Mouse (Mus musculus): ENCODE data around the gene Scml4. TPM values are rescaled to one million over a fixed set of nuclear protein-coding genes. Genes with fewer than 3 reads are reported as not detected.

Scml4 gene
- polyA plus RNA-seq, 1 experiment from 2014 or later = 0.16 TPM

- Histone ChIP-seq H3K4me1 (peaks cover 49% of the 10 kb centered on the region), H3K36me3 (no peaks in the 10 kb centered on the region), H3K27ac (peak overlapping the region; percentile 6; the same call in 1 of the 2 replicates), H3K4me3 (no peak overlapping the region), H3K9me3 (replicated peaks) (no peaks in the 10 kb centered on the region), H3K27me3 (ENCODE audit: low read depth, poor library complexity, severe bottlenecking) (peaks cover 23% of the 10 kb centered on the region)
- peak; percentile 51 for DNase-seq (ENCODE audit: low spot score)
- 19% methylated on average over 13 of the region's 13 CpGs for WGBS
These were observed 135.3 kb downstream of the Scml4 start for GRCm38 (mm10) chr10:42995484-42995895.

- Histone ChIP-seq H3K4me3 (no peak overlapping the region), H3K27me3 (ENCODE audit: low read depth, poor library complexity, severe bottlenecking) (peaks cover 13% of the 10 kb centered on the region; the same call in 1 of the 2 replicates), H3K9me3 (replicated peaks) (no peaks in the 10 kb centered on the region), H3K36me3 (no peaks in the 10 kb centered on the region), H3K4me1 (peaks cover 56% of the 10 kb centered on the region), H3K27ac (no peak overlapping the region)
- 76% methylated on average over 2 of the region's 2 CpGs for WGBS
- no peak for DNase-seq (ENCODE audit: low spot score)
These were observed 137.1 kb downstream of the Scml4 start for GRCm38 (mm10) chr10:42997278-42997677.

GRCm38 (mm10) chr10:42999324-42999723 lies 139.2 kb downstream of the Scml4 start:
- no peak for DNase-seq (ENCODE audit: low spot score)
- H3K27me3 ChIP-seq (ENCODE audit: low read depth, poor library complexity, severe bottlenecking) = peaks cover under 1% of the 10 kb centered on the region; the same call in 1 of the 2 replicates
- WGBS = 95% methylated on average over 10 of the region's 10 CpGs

GRCm38 (mm10) chr10:43001433-43001832 lies 141.3 kb downstream of the Scml4 start:
- Histone ChIP-seq H3K27ac (peak overlapping the region; percentile 88), H3K27me3 (ENCODE audit: low read depth, poor library complexity, severe bottlenecking) (no peaks in the 10 kb centered on the region), H3K36me3 (peaks cover 7% of the 10 kb centered on the region; the same call in 1 of the 2 replicates), H3K4me1 (peaks cover 45% of the 10 kb centered on the region), H3K9me3 (replicated peaks) (no peaks in the 10 kb centered on the region), H3K4me3 (no peak overlapping the region)
- DNase-seq (ENCODE audit: low spot score) = no peak
- 77% methylated on average over 3 of the region's 3 CpGs for WGBS

More at GRCm38 (mm10) chr10:42999324-42999723, 139.2 kb downstream of the Scml4 start:
- Histone ChIP-seq H3K4me3 (no peak overlapping the region), H3K4me1 (peaks cover 60% of the 10 kb centered on the region), H3K9me3 (replicated peaks) (no peaks in the 10 kb centered on the region), H3K27ac (no peak overlapping the region), H3K36me3 (peaks cover 4% of the 10 kb centered on the region; the same call in 1 of the 2 replicates)

GRCm38 (mm10) chr10:43002066-43002678 lies 142.0 kb downstream of the Scml4 start:
- Histone ChIP-seq H3K36me3 (peaks cover 7% of the 10 kb centered on the region; the same call in 1 of the 2 replicates), H3K27ac (peak overlapping the region; percentile 88), H3K4me3 (peak overlapping the region; percentile 55), H3K9me3 (replicated peaks) (no peaks in the 10 kb centered on the region), H3K4me1 (peaks cover 41% of the 10 kb centered on the region), H3K27me3 (ENCODE audit: low read depth, poor library complexity, severe bottlenecking) (no peaks in the 10 kb centered on the region)
- DNase-seq (ENCODE audit: low spot score) = peak; percentile 50
- 9% methylated on average over 13 of the region's 13 CpGs for WGBS

- peak; percentile 49 for DNase-seq (ENCODE audit: low spot score)
- 5% methylated on average over 25 of the region's 25 CpGs for WGBS
- H3K4me1 ChIP-seq = peaks cover 41% of the 10 kb centered on the region
- no peaks in the 10 kb centered on the region for H3K27me3 ChIP-seq (ENCODE audit: low read depth, poor library complexity, severe bottlenecking)
- H3K36me3 ChIP-seq = peaks cover 7% of the 10 kb centered on the region; the same call in 1 of the 2 replicates
- peak overlapping the region; percentile 55 for H3K4me3 ChIP-seq
- peak overlapping the region; percentile 88 for H3K27ac ChIP-seq
- no peaks in the 10 kb centered on the region for H3K9me3 ChIP-seq (replicated peaks)
These were observed 142.7 kb downstream of the Scml4 start for GRCm38 (mm10) chr10:43002721-43003465.

- Histone ChIP-seq H3K27ac (peak overlapping the region; percentile 88), H3K36me3 (peaks cover 7% of the 10 kb centered on the region; the same call in 1 of the 2 replicates), H3K4me1 (peaks cover 41% of the 10 kb centered on the region), H3K4me3 (peak overlapping the region; percentile 55), H3K27me3 (ENCODE audit: low read depth, poor library complexity, severe bottlenecking) (no peaks in the 10 kb centered on the region), H3K9me3 (replicated peaks) (no peaks in the 10 kb centered on the region)
- 33% methylated on average over 5 of the region's 5 CpGs for WGBS
- no peak for DNase-seq (ENCODE audit: low spot score)
These were observed 143.2 kb downstream of the Scml4 start for GRCm38 (mm10) chr10:43003466-43003757.

- WGBS = 88% methylated on average over 16 of the region's 16 CpGs
- Histone ChIP-seq H3K4me3 (no peak overlapping the region), H3K27ac (peak overlapping the region; percentile 88; the same call in 1 of the 2 replicates), H3K9me3 (replicated peaks) (no peaks in the 10 kb centered on the region), H3K27me3 (ENCODE audit: low read depth, poor library complexity, severe bottlenecking) (no peaks in the 10 kb centered on the region), H3K4me1 (peaks cover 41% of the 10 kb centered on the region), H3K36me3 (peaks cover 7% of the 10 kb centered on the region; the same call in 1 of the 2 replicates)
- no peak for DNase-seq (ENCODE audit: low spot score)
These were observed 144.1 kb downstream of the Scml4 start for GRCm38 (mm10) chr10:43004174-43004734.

- H3K9me3 ChIP-seq (replicated peaks) = no peaks in the 10 kb centered on the region
- peaks cover 37% of the 10 kb centered on the region for H3K4me1 ChIP-seq
- no peaks in the 10 kb centered on the region for H3K27me3 ChIP-seq (ENCODE audit: low read depth, poor library complexity, severe bottlenecking)
- H3K27ac ChIP-seq = no peak overlapping the region
- DNase-seq (ENCODE audit: low spot score) = no peak
- 90% methylated on average over 4 of the region's 4 CpGs for WGBS
- peaks cover 7% of the 10 kb centered on the region; the same call in 1 of the 2 replicates for H3K36me3 ChIP-seq
- H3K4me3 ChIP-seq = no peak overlapping the region
These were observed 144.9 kb downstream of the Scml4 start for GRCm38 (mm10) chr10:43005031-43005430.

GRCm38 (mm10) chr10:43005677-43006076 lies 145.5 kb downstream of the Scml4 start:
- WGBS = 84% methylated on average over 7 of the region's 7 CpGs
- DNase-seq (ENCODE audit: low spot score) = no peak
- Histone ChIP-seq H3K4me3 (no peak overlapping the region), H3K9me3 (replicated peaks) (no peaks in the 10 kb centered on the region), H3K27ac (no peak overlapping the region), H3K4me1 (peaks cover 42% of the 10 kb centered on the region), H3K27me3 (ENCODE audit: low read depth, poor library complexity, severe bottlenecking) (no peaks in the 10 kb centered on the region), H3K36me3 (peaks cover 7% of the 10 kb centered on the region; the same call in 1 of the 2 replicates)

GRCm38 (mm10) chr10:43006534-43006933 lies 146.4 kb downstream of the Scml4 start:
- no peak overlapping the region for H3K4me3 ChIP-seq
- peaks cover 37% of the 10 kb centered on the region for H3K4me1 ChIP-seq
- DNase-seq (ENCODE audit: low spot score) = no peak
- H3K27ac ChIP-seq = no peak overlapping the region
- WGBS = 86% methylated on average over 4 of the region's 4 CpGs
- H3K36me3 ChIP-seq = peaks cover 7% of the 10 kb centered on the region; the same call in 1 of the 2 replicates
- no peaks in the 10 kb centered on the region for H3K27me3 ChIP-seq (ENCODE audit: low read depth, poor library complexity, severe bottlenecking)
- H3K9me3 ChIP-seq (replicated peaks) = no peaks in the 10 kb centered on the region

- no peaks in the 10 kb centered on the region for H3K9me3 ChIP-seq (replicated peaks)
- no peaks in the 10 kb centered on the region for H3K27me3 ChIP-seq (ENCODE audit: low read depth, poor library complexity, severe bottlenecking)
- peaks cover 7% of the 10 kb centered on the region; the same call in 1 of the 2 replicates for H3K36me3 ChIP-seq
- DNase-seq (ENCODE audit: low spot score) = no peak
- H3K4me3 ChIP-seq = no peak overlapping the region
- peaks cover 29% of the 10 kb centered on the region for H3K4me1 ChIP-seq
- WGBS = 80% methylated on average over 11 of the region's 11 CpGs
- H3K27ac ChIP-seq = no peak overlapping the region
These were observed 147.9 kb downstream of the Scml4 start for GRCm38 (mm10) chr10:43008116-43008515.
